Mouse (Mus musculus) forebrain, embryonic 11.5 days (tissue): ENCODE results near the gene Castor2. TPM values are rescaled to one million over a fixed set of nuclear protein-coding genes. Genes with fewer than 3 reads are reported as not detected.

Experiments used
- ATAC-seq: fragments of 200-750 bp; cut with Nextera tagmentation; replicated peaks from 2 replicates; pipeline ENCODE4 v1.8.0; 2017; ENCODE audit warnings: moderate TSS enrichment; ENCODE audit not compliant: low FRiP score
- DNase-seq: peaks from one replicate; pipeline ENCODE4 v3.0.0-alpha.2; 2017; ENCODE audit warnings: low spot score
- H3K27ac ChIP-seq: fragments of 300-500 bp; sonication (generic); 2 replicates; pipeline ENCODE4 v1.5.1; 2014; ENCODE audit warnings: low read depth, low read length
- H3K27me3 ChIP-seq: fragments of 300-500 bp; sonication (generic); 2 replicates; pipeline ENCODE4 v1.6.1; 2014; ENCODE audit warnings: mild to moderate bottlenecking, low read length, mixed read lengths; ENCODE audit not compliant: control insufficient read depth, insufficient read depth
- H3K36me3 ChIP-seq: fragments of 300-500 bp; sonication (generic); 2 replicates; pipeline ENCODE4 v1.6.1; 2014; ENCODE audit warnings: mild to moderate bottlenecking, low read length, moderate library complexity, mixed read lengths; ENCODE audit not compliant: control insufficient read depth, insufficient read depth
- H3K4me1 ChIP-seq: fragments of 300-500 bp; sonication (generic); replicated peaks from 2 replicates; pipeline ENCODE4 v1.6.1; 2014; ENCODE audit warnings: low read length, mixed read lengths; ENCODE audit not compliant: control insufficient read depth, insufficient read depth
- H3K4me2 ChIP-seq: fragments of 300-500 bp; sonication (generic); 2 replicates; pipeline ENCODE4 v1.6.1; 2014; ENCODE audit warnings: low read depth, mild to moderate bottlenecking, low read length, moderate library complexity, mixed read lengths; ENCODE audit not compliant: severe bottlenecking
- H3K4me3 ChIP-seq: fragments of 300-500 bp; sonication (generic); 2 replicates; pipeline ENCODE4 v1.5.1; 2014; ENCODE audit warnings: low read depth, low read length
- H3K9ac ChIP-seq: fragments of 300-500 bp; sonication (generic); 2 replicates; pipeline ENCODE4 v1.6.1; 2014; ENCODE audit warnings: low read length
- H3K9me3 ChIP-seq: fragments of 300-500 bp; sonication (generic); 2 replicates; pipeline ENCODE4 v1.6.1; 2016; ENCODE audit warnings: low read length, mixed read lengths; ENCODE audit not compliant: control insufficient read depth
- WGBS: fragments of 180-500 bp; shearing (Covaris S2); extraction: QIAGEN DNeasy Blood & Tissue Kit; methylation state at CpG from one replicate; pipeline ENCODE4 v1.1.7; 2014; 5-methylcytosine and 5-hydroxymethylcytosine counted together
- polyA plus RNA-seq: library from polyadenylated mRNA; unstranded; fragments of >200 nt; fragmentation: Nextera tagmentation; extraction: Ambion mirVana; gene quantifications from 2 replicates; pipeline ENCODE4 v1.2.1, GENCODE M21; 2014

Castor2 gene
- polyA plus RNA-seq, 1 experiment from 2014 or later: 11.8 TPM

DNA sequence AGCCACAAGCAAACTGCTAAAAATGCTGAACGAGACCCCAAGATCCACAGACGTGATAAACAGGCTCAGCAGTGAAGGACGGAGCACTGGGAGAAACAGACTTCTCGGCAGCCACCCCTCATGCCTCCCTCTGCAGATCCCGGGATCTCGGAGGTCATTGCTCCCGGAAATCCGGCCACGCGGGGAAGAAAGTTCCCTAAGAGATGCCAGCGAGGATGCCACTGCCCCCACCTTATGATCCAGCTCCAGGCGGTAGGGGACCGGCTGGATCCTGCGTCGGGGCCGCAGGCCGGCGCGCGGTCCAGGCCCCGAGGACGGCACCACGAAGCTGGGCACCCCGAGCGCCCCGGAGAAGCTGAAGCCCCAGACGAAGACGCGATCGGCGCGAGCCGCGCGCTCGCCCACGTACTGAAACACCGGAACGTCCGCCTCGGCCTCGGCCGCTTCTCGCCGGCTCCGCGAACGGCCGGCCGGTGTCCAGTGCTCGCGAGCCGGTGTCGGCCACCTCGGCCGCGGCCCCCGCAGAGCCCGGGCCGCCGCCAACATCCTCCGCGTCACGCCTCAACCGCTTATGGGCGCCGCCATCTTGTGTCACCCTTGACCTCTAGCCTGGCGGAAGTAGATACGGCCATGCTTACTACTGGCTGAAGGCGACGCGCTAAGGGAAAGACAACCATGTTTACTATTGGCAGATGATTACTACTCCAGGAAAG lies 76.8 kb downstream of the Castor2 start, which contains the start of gene Rcc1l:
Rcc1l (minus strand) TSS at position 606 of the 713 bp plus-strand sequence.
- Histone ChIP-seq H3K27ac (no peak within 1 kb of the TSS), H3K27me3 (no peaks in the 10 kb centered on the region), H3K9me3 (no peaks in the 10 kb centered on the region), H3K9ac (peak within 1 kb of the TSS; percentile 74), H3K4me1 (peaks cover 6% of the 10 kb centered on the region), H3K36me3 (no peaks in the 10 kb centered on the region), H3K4me3 (peak within 1 kb of the TSS; percentile 75), H3K4me2 (peak within 1 kb of the TSS; percentile 89)
- under 1% methylated on average over 70 of the region's 72 CpGs for WGBS
- DNase-seq: peak; percentile 87
- peak; percentile 92 for ATAC-seq

DNA sequence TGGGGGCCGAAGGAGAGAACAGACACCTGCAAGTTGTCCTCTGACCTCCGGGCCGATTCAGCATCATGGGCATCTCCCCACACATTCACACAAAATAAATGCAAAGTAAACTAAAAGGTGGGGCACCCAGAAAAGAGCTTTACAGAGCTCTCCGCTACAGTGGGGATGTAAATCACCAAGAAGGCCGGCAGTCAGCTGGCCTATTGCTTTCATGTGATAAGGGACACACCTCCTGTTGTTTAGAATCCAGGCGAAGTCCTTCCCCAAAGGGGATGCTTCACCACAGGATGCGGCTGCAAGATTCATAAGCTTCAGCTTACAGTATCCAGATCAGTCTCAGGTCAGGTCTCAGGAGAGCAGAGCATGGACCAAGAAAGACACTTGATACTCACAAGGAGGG lies 79.0 kb downstream of the Castor2 start:
- WGBS: 86% methylated on average over 7 of the region's 7 CpGs
- Histone ChIP-seq H3K9me3 (no peaks in the 10 kb centered on the region), H3K27me3 (no peaks in the 10 kb centered on the region), H3K4me2 (no peak overlapping the region), H3K27ac (no peak overlapping the region), H3K4me3 (no peak overlapping the region), H3K36me3 (no peaks in the 10 kb centered on the region), H3K4me1 (peaks cover 11% of the 10 kb centered on the region), H3K9ac (no peak overlapping the region)
- no peak for ATAC-seq
- no peak for DNase-seq

DNA sequence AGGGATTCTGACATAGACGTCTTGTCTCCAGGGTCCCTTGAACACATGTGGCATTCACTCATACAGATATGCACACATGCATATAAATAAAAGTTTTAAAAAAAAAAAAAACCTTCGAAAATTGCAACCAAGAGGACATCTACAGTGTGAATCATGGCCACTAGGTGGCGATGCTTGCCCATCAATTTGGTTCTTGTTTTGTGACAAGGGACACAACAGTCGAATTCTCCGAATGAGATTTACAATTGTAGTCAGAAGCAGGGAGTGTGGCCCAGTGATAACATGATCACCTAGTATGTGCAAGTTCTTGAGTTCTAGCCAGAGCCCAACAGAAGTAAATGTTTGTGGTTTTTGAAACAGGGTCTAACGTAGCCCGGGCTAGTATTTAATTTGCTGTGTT lies 80.4 kb downstream of the Castor2 start:
- Histone ChIP-seq H3K4me1 (peaks cover 13% of the 10 kb centered on the region), H3K4me2 (no peak overlapping the region), H3K4me3 (no peak overlapping the region), H3K9me3 (no peaks in the 10 kb centered on the region), H3K27ac (no peak overlapping the region), H3K36me3 (no peaks in the 10 kb centered on the region), H3K27me3 (no peaks in the 10 kb centered on the region), H3K9ac (no peak overlapping the region)
- peak; percentile 86 for DNase-seq
- WGBS: 31% methylated on average over 7 of the region's 7 CpGs
- no peak for ATAC-seq

DNA sequence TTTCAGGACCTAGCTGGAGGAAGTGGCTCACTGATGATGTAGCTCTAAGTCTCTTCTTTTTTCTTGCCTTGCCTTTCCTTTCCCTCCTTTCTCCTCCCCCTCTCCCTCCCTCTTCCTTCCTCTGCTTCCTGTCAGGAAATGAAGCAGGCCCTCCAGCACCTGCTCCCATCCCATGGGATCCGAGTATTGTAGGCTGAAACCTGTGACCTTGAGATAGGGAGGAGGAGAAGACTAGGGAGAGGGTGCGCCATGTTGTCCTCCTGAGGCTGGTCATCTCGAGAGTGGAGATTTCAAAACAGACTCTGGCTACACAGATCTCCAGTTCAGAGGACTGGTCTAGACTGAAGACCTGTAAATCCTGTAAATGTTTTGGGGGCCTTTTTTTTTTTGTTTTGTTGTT lies 82.7 kb downstream of the Castor2 start:
- H3K9me3 ChIP-seq: no peaks in the 10 kb centered on the region
- no peak overlapping the region for H3K4me3 ChIP-seq
- WGBS: 73% methylated on average over 3 of the region's 3 CpGs
- no peak overlapping the region for H3K4me2 ChIP-seq
- no peak overlapping the region for H3K27ac ChIP-seq
- H3K9ac ChIP-seq: no peak overlapping the region
- ATAC-seq: no peak
- no peaks in the 10 kb centered on the region for H3K27me3 ChIP-seq
- peaks cover 7% of the 10 kb centered on the region for H3K4me1 ChIP-seq
- H3K36me3 ChIP-seq: no peaks in the 10 kb centered on the region
- no peak for DNase-seq

DNA sequence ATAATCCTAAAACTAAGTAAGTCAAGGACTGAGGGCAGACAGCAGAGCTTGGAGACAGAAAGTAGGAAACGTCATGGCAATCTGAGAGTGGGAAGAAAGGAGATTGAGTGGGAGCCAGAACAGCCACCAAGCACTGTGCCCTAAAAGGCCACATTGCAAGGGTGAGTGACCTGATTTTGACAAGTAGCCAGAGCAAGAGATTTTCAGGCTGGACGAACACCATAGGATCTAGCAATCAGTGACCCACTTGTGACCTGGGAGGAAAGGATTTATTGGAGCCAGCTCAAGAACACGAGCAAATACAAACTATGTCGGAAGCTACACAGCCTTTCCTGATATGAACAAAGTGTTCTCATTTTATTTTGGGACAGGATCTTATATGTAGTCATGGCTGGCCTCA lies 83.2 kb downstream of the Castor2 start:
- Histone ChIP-seq H3K9me3 (0 out of 2 replicates have a peak, but pooled peaks cover 3% of the 10 kb centered on the region), H3K27me3 (no peaks in the 10 kb centered on the region), H3K36me3 (no peaks in the 10 kb centered on the region), H3K9ac (no peak overlapping the region), H3K4me1 (peaks cover 7% of the 10 kb centered on the region), H3K4me3 (no peak overlapping the region), H3K4me2 (peak overlapping the region; percentile 68), H3K27ac (no peak overlapping the region)
- 72% methylated on average over 4 of the region's 4 CpGs for WGBS
- no peak for DNase-seq
- ATAC-seq: no peak

DNA sequence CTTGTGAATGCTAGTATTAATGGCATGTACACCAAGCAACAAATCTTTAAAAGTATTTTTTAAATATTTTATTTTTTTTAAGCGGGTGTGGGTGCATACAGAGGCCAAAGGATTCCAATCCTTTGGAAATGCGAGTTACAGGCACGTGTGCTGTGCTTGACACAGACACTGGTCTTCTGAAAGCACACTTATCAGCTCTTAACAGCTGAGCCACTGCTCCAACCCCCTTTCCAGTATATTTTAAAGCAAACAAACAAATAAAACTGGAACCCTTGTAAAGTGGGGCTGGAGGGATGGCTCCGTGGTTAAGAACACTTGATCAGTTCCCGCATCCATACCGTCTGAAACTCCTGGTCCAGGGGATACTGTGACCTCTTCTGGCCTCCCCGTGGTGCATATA lies 83.7 kb downstream of the Castor2 start:
- 61% methylated on average over 7 of the region's 7 CpGs for WGBS
- Histone ChIP-seq H3K9me3 (0 out of 2 replicates have a peak, but pooled peaks cover 3% of the 10 kb centered on the region), H3K27me3 (no peaks in the 10 kb centered on the region), H3K9ac (peak overlapping the region; percentile 93), H3K27ac (peak overlapping the region; percentile 25; the same call in 1 of the 2 replicates), H3K4me2 (peak overlapping the region; percentile 68), H3K4me3 (peak overlapping the region; percentile 79), H3K36me3 (no peaks in the 10 kb centered on the region), H3K4me1 (peaks cover 7% of the 10 kb centered on the region)
- DNase-seq (no peak), ATAC-seq (no peak)

DNA sequence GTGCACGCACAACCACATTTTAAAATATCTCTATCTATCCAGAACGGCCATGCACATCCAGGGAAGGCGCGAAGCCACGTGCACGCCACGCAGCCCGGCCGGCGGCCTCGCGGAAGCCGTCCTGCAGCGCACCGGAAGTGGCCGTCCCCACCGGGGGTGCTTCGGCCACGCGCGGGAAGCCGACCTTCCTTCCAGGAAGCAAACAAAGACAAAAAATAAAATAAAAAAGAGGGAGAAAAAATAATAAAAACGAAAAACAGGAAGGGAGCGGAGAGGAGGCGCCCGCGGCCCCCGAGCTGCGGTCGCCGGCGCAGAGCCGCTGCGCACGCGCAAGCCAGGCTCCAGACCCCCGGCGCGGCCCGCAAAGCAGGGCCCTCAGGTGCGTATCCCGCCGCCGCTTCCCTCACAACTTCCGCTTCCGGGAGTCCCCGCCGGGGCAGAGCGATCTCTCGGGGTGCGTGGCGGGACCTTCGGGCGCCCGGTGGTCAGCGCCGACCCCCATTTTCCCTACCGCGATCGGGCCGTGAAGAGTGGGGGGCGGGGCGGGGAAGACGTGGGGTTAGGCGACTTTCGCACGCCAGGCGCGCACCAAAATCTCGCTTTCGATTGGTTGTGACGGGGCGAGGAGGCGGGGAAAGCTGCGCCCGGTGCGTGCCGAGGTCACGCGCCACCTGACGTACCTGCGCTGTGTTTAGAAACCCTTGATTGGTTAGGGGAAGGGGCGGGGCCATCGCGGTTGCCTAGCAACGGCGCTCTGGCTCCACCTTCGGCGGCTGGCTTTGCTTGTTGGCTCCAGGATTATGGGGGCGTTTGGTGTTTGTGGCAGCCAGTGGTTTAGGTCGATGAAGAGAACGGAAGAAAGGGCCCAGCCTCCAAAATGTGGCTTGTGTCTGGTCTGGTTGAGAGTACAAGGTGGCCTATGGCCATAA lies 84.6 kb downstream of the Castor2 start, which contains the start of gene Gtf2ird2:
Gtf2ird2 (plus strand) TSS at position 140 of the 929 bp plus-strand sequence.
- ATAC-seq (peak; percentile 93), DNase-seq (peak; percentile 99)
- Histone ChIP-seq H3K27ac (peak within 1 kb of the TSS; percentile 88), H3K27me3 (no peaks in the 10 kb centered on the region), H3K4me3 (peak within 1 kb of the TSS; percentile 79), H3K4me2 (peak within 1 kb of the TSS; percentile 68), H3K4me1 (peaks cover 7% of the 10 kb centered on the region), H3K9ac (peak within 1 kb of the TSS; percentile 93), H3K36me3 (no peaks in the 10 kb centered on the region), H3K9me3 (0 out of 2 replicates have a peak, but pooled peaks cover 3% of the 10 kb centered on the region)
- WGBS: under 1% methylated on average over 87 of the region's 92 CpGs

DNA sequence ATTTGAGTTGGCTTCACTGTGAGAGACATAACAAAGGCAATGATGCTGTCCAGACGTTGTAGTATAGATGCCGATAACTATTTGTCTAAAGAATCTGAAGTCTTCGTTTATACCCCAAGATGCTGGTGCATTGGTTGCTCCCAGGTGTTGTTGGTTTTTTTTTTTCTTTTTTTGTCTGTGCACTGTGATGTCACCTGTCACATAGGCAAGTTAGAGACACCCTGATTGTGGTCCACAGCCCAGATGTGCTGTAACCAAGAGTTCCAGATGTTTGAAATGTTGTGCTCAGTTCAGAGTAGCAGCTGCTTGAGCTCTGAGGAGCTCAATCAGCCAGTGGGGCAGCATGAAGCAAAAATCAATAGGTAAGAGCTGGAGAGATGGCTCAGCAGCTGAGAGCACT lies 86.5 kb downstream of the Castor2 start:
- Histone ChIP-seq H3K27me3 (no peaks in the 10 kb centered on the region), H3K9me3 (0 out of 2 replicates have a peak, but pooled peaks cover 3% of the 10 kb centered on the region), H3K4me1 (peaks cover 7% of the 10 kb centered on the region), H3K36me3 (no peaks in the 10 kb centered on the region), H3K9ac (no peak overlapping the region), H3K27ac (no peak overlapping the region), H3K4me2 (no peak overlapping the region), H3K4me3 (no peak overlapping the region)
- DNase-seq (no peak), ATAC-seq (no peak)
- 92% methylated on average over 3 of the region's 3 CpGs for WGBS
